8 mouse cellular contexts compared by ENCODE assay signal in the genomic region with DNA sequence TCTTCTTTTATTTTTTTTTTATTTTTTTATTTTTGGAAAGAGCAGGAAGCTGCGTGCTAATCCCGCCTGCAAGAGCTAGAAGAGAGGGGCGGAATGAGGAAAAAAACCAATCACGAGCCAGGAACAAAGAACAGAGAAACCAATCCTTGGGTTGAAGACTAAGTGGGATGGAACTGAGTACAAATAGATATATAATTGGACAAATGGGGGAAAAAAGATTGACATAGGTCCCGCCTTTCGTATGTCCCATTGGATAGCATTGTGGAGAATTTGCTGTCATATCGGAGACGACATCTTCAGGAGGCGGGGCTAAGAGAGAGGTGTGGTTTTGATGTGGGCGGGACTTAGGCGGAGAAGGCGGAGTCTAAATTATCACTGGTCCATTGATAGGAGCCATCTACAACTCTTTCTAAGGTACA. TPM values are rescaled to one million over a fixed set of nuclear protein-coding genes. Genes with fewer than 3 reads are reported as not detected.
DNase-seq lines count a peak whose midpoint lies in the region; ATAC-seq and TF ChIP-seq lines count a peak whose summit lies in the region.

No protein-coding gene starts in this region.

- peaks cover 3% of the 10 kb centered on the region for H3K27me3 ChIP-seq in forebrain, embryonic 10.5 days (ENCODE audit: poor library complexity, severe bottlenecking)
- H3K27me3 ChIP-seq in heart, embryonic 15.5 days = no peaks in the 10 kb centered on the region
- H3K27me3 ChIP-seq in liver, embryonic 14.5 days (ENCODE audit: control insufficient read depth, insufficient read depth, low read length) = no peaks in the 10 kb centered on the region
- H3K27me3 ChIP-seq in neural tube, embryonic 11.5 days (ENCODE audit: control insufficient read depth, insufficient read depth, low read length) = no peaks in the 10 kb centered on the region
- no peaks in the 10 kb centered on the region for H3K27me3 ChIP-seq in stomach, postnatal 0 days (ENCODE audit: control insufficient read depth, insufficient read depth, low read length)

- H3K36me3 ChIP-seq in forebrain, embryonic 10.5 days (replicated peaks) = peaks cover 17% of the 10 kb centered on the region
- no peaks in the 10 kb centered on the region for H3K36me3 ChIP-seq in heart, embryonic 15.5 days
- H3K36me3 ChIP-seq in liver, embryonic 14.5 days (replicated peaks; ENCODE audit: control insufficient read depth, insufficient read depth, low read depth) = no peaks in the 10 kb centered on the region
- H3K36me3 ChIP-seq in neural tube, embryonic 11.5 days (ENCODE audit: control insufficient read depth, insufficient read depth, low read length) = no peaks in the 10 kb centered on the region
- H3K36me3 ChIP-seq in stomach, postnatal 0 days (ENCODE audit: control insufficient read depth, insufficient read depth, low read length) = no peaks in the 10 kb centered on the region

- WGBS in forebrain, embryonic 10.5 days = 1% methylated on average over 12 of the region's 12 CpGs
- WGBS in heart, embryonic 15.5 days = under 1% methylated on average over 12 of the region's 12 CpGs
- under 1% methylated on average over 12 of the region's 12 CpGs for WGBS in liver, embryonic 14.5 days (ENCODE audit: insufficient replicate concordance)
- 0% methylated on average over 12 of the region's 12 CpGs for WGBS in neural tube, embryonic 11.5 days
- WGBS in stomach, postnatal 0 days = under 1% methylated on average over 12 of the region's 12 CpGs

- peak overlapping the region; percentile 89 for H3K4me3 ChIP-seq in forebrain, embryonic 10.5 days
- peak overlapping the region; percentile 85 for H3K4me3 ChIP-seq in heart, embryonic 15.5 days
- peak overlapping the region; percentile 67 to 84 for H3K4me3 ChIP-seq in liver, embryonic 14.5 days (ENCODE audit: insufficient read depth in 1 of 2, low read depth in 2 of 2, low read length in 2 of 2)
- peak overlapping the region; percentile 78 for H3K4me3 ChIP-seq in neural tube, embryonic 11.5 days (ENCODE audit: low read depth, low read length)
- peak overlapping the region; percentile 88 for H3K4me3 ChIP-seq in stomach, postnatal 0 days (ENCODE audit: low read depth, low read length)

- peak overlapping the region; percentile 51 for H3K4me2 ChIP-seq in heart, embryonic 15.5 days
- H3K4me2 ChIP-seq in liver, embryonic 14.5 days (ENCODE audit: low read depth) = peak overlapping the region; percentile 68
- H3K4me2 ChIP-seq in neural tube, embryonic 11.5 days (ENCODE audit: low read depth) = peak overlapping the region; percentile 1; the same call in 1 of the 2 replicates
- H3K4me2 ChIP-seq in stomach, postnatal 0 days (replicated peaks; ENCODE audit: low read depth) = peak overlapping the region; percentile 37

- peak; percentile 77 for ATAC-seq in CD4-positive, CD25-positive, alpha-beta regulatory T cell, adult 4 months
- ATAC-seq in heart, embryonic 15.5 days (replicated peaks; ENCODE audit: insufficient number of reproducible peaks, insufficient read depth, low FRiP score, low read depth) = peak; percentile 86
- peak; percentile 76 for ATAC-seq in liver, embryonic 14.5 days (ENCODE audit: insufficient read depth)
- ATAC-seq in neural tube, embryonic 11.5 days (ENCODE audit: insufficient read depth, low FRiP score, low TSS enrichment) = peak; percentile 77
- peak; percentile 90 for ATAC-seq in stomach, postnatal 0 days (ENCODE audit: low FRiP score, low TSS enrichment)

- DNase-seq in c-Kit-positive CD71-negative TER-119-negative erythroid progenitor cells, embryonic 14.5 days (ENCODE audit: low read depth) = peak; percentile 89
- peak; percentile 85 for DNase-seq in forebrain, embryonic 10.5 days (ENCODE audit: extremely low spot score, low spot score)
- DNase-seq in kidney, postnatal 25 days = peak; percentile 92 to 96
- DNase-seq in liver, embryonic 14.5 days (ENCODE audit: low read depth in 3 of 3, low spot score in 3 of 3) = peak; percentile 79 to 84 (median 84)
- DNase-seq in neural tube, embryonic 11.5 days (ENCODE audit: low spot score) = peak; percentile 90
- DNase-seq in stomach, postnatal 0 days (ENCODE audit: low spot score) = peak; percentile 89

- no peaks in the 10 kb centered on the region for H3K9me3 ChIP-seq in forebrain, embryonic 10.5 days
- no peaks in the 10 kb centered on the region for H3K9me3 ChIP-seq in heart, embryonic 15.5 days (replicated peaks)
- no peaks in the 10 kb centered on the region for H3K9me3 ChIP-seq in liver, embryonic 14.5 days (ENCODE audit: control insufficient read depth, low read length)
- H3K9me3 ChIP-seq in neural tube, embryonic 11.5 days (ENCODE audit: control insufficient read depth, low read length) = no peaks in the 10 kb centered on the region
- no peaks in the 10 kb centered on the region for H3K9me3 ChIP-seq in stomach, postnatal 0 days (ENCODE audit: control insufficient read depth, low read length)

- TF ChIP-seq EP300 in liver, embryonic 14.5 days (IDR thresholded peaks at IDR 0.05; ENCODE audit: low read depth) = no peak
- no peak for TF ChIP-seq EP300 in stomach, postnatal 0 days (optimal IDR thresholded peaks at IDR 0.05)

- H3K9ac ChIP-seq in heart, embryonic 15.5 days = no peak overlapping the region
- H3K9ac ChIP-seq in liver, embryonic 14.5 days (replicated peaks) = peak overlapping the region; percentile 15; the same call in 1 of the 2 replicates
- no peak overlapping the region for H3K9ac ChIP-seq in neural tube, embryonic 11.5 days (ENCODE audit: low read length)
- no peak overlapping the region for H3K9ac ChIP-seq in stomach, postnatal 0 days (ENCODE audit: low read length)

- peaks cover 36% of the 10 kb centered on the region for H3K4me1 ChIP-seq in forebrain, embryonic 10.5 days
- H3K4me1 ChIP-seq in heart, embryonic 15.5 days (replicated peaks) = peaks cover 27% of the 10 kb centered on the region
- H3K4me1 ChIP-seq in liver, embryonic 14.5 days (replicated peaks; ENCODE audit: control insufficient read depth in 2 of 2, insufficient read depth in 2 of 2, low read length in 1 of 2) = peaks cover 3 to 14% of the 10 kb centered on the region in 2 experiments; a peak in 3 of 4 replicates
- H3K4me1 ChIP-seq in neural tube, embryonic 11.5 days (ENCODE audit: control insufficient read depth, insufficient read depth, low read length) = peaks cover 20% of the 10 kb centered on the region
- 0 out of 2 replicates have a peak, but pooled peaks cover 3% of the 10 kb centered on the region for H3K4me1 ChIP-seq in stomach, postnatal 0 days (replicated peaks; ENCODE audit: control insufficient read depth, insufficient read depth)

- TF ChIP-seq CTCF in liver, embryonic 14.5 days (IDR thresholded peaks at IDR 0.05; ENCODE audit: low read depth) = no peak
- no peak for TF ChIP-seq CTCF in stomach, postnatal 0 days (IDR thresholded peaks at IDR 0.05; ENCODE audit: low read depth)

- H3K27ac ChIP-seq in forebrain, embryonic 10.5 days = peak overlapping the region; percentile 95
- peak overlapping the region; percentile 79 for H3K27ac ChIP-seq in heart, embryonic 15.5 days
- no peak overlapping the region for H3K27ac ChIP-seq in liver, embryonic 14.5 days
- peak overlapping the region; percentile 56; the same call in 1 of the 2 replicates for H3K27ac ChIP-seq in neural tube, embryonic 11.5 days (ENCODE audit: low read depth, low read length)
- no peak overlapping the region for H3K27ac ChIP-seq in stomach, postnatal 0 days (replicated peaks)

RNA-seq across cellular contexts. Expression of gene Nlk, which starts 0.6 kb away (rescaled TPM):
- 10 to 100 TPM; 17.9 to 35.2 TPM for polyA plus RNA-seq in CD4-positive, CD25-positive, alpha-beta regulatory T cell, adult 4 months (2017; shearing (Covaris generic))
- 14.1 and 20.4 TPM in 2 replicates for polyA plus RNA-seq in forebrain, embryonic 10.5 days (2016; fragmentation: Nextera tagmentation; extraction: Ambion mirVana)
- polyA plus RNA-seq in heart, embryonic 15.5 days (2015; fragmentation: Nextera tagmentation; extraction: Ambion mirVana) = 10.8 and 13.6 TPM in 2 replicates
- 4.4 and 4.7 TPM in 2 replicates for polyA plus RNA-seq in liver, embryonic 14.5 days (2012; rRNA removed)
- 3.2 and 5.3 TPM in 2 replicates for polyA plus RNA-seq in liver, embryonic 14.5 days (2014; fragmentation: Nextera tagmentation; extraction: Ambion mirVana)
- 25.3 and 26.9 TPM in 2 replicates for polyA plus RNA-seq in neural tube, embryonic 11.5 days (2014; fragmentation: Nextera tagmentation; extraction: Ambion mirVana)
- 9.5 and 9.9 TPM in 2 replicates for polyA plus RNA-seq in stomach, postnatal 0 days (2015; fragmentation: Nextera tagmentation; extraction: Ambion mirVana)

RNA-seq across cellular contexts. Expression of gene Ccnq, which starts 53.8 kb away (rescaled TPM):
- 10 to 100 TPM; 32.8 to 36.9 TPM for polyA plus RNA-seq in CD4-positive, CD25-positive, alpha-beta regulatory T cell, adult 4 months (2017; shearing (Covaris generic))
- 40.1 and 40.8 TPM in 2 replicates for polyA plus RNA-seq in forebrain, embryonic 10.5 days (2016; fragmentation: Nextera tagmentation; extraction: Ambion mirVana)
- polyA plus RNA-seq in heart, embryonic 15.5 days (2015; fragmentation: Nextera tagmentation; extraction: Ambion mirVana) = 23.8 and 27.7 TPM in 2 replicates
- polyA plus RNA-seq in liver, embryonic 14.5 days (2012; rRNA removed) = 18.3 and 21.0 TPM in 2 replicates
- 19.8 and 20.0 TPM in 2 replicates for polyA plus RNA-seq in liver, embryonic 14.5 days (2014; fragmentation: Nextera tagmentation; extraction: Ambion mirVana)
- 37.5 and 38.9 TPM in 2 replicates for polyA plus RNA-seq in neural tube, embryonic 11.5 days (2014; fragmentation: Nextera tagmentation; extraction: Ambion mirVana)
- polyA plus RNA-seq in stomach, postnatal 0 days (2015; fragmentation: Nextera tagmentation; extraction: Ambion mirVana) = 30.4 and 31.8 TPM in 2 replicates

Comparison
In these comparisons a context has a peak if more than half of its experiments do, and no peak if none do; other contexts are left out.
1. H3K27ac ChIP-seq: peak in forebrain, embryonic 10.5 days (single experiment), heart, embryonic 15.5 days (single experiment) and neural tube, embryonic 11.5 days (single experiment); none in liver, embryonic 14.5 days (single experiment) and stomach, postnatal 0 days (single experiment).
2. H3K4me2 ChIP-seq: peak in every context shown above with its lines; median percentile 68 in liver, embryonic 14.5 days; 51 in heart, embryonic 15.5 days; 37 in stomach, postnatal 0 days; 1 in neural tube, embryonic 11.5 days.
3. Peak in every context shown above with its lines, with median percentiles within 50 percentile points of each other: ATAC-seq, DNase-seq and H3K4me3 ChIP-seq.